Mouse (Mus musculus): ENCODE data around the gene Crip2. TPM values are rescaled to one million over a fixed set of nuclear protein-coding genes. Genes with fewer than 3 reads are reported as not detected.

Gene Crip2
- total RNA-seq (2015; ENCODE audit: low replicate concordance) (22.7 and 54.1 TPM in 2 replicates), total RNA-seq (2017; ENCODE audit: low replicate concordance) (16.0 and 29.5 TPM in 2 replicates)

- ATAC-seq (replicated peaks; ENCODE audit: low FRiP score, poor library complexity, severe bottlenecking), result peak; percentile 75
Observed at GRCm38 (mm10) chr12:113139908-113140615, at the start of gene Crip2. Gene Crip2, plus strand, starts transcription at chr12:113140236.

DNA sequence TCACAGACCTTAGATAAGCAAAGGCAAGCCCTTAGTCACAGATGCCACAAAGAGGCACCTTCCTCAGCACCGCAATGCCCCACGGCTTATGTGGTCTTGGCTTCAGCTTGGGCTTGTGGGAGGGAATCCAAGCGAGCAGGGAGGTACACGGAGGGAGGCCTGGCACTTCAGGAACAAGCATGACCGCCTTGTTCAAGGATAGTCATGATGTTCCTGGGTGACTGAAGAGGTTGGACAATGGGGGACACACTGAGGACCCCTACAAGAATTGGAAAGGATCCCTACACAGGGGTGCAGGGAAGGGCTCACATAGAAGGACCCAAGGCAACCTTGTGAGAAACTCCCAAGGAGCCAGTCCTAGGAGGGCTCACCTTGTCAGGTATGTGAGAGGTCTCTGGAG is 43.0 kb upstream of the Crip2 start:
- no peak for ATAC-seq (replicated peaks; ENCODE audit: low FRiP score, poor library complexity, severe bottlenecking)

GRCm38 (mm10) chr12:113097749-113098281 is 42.2 kb upstream of the Crip2 start, which contains the start of gene Mta1:
Gene Mta1, plus strand, starts transcription at chr12:113098278.
- ATAC-seq (replicated peaks; ENCODE audit: low FRiP score, poor library complexity, severe bottlenecking), result peak; percentile 63; the same call in 1 of the 2 replicates

DNA sequence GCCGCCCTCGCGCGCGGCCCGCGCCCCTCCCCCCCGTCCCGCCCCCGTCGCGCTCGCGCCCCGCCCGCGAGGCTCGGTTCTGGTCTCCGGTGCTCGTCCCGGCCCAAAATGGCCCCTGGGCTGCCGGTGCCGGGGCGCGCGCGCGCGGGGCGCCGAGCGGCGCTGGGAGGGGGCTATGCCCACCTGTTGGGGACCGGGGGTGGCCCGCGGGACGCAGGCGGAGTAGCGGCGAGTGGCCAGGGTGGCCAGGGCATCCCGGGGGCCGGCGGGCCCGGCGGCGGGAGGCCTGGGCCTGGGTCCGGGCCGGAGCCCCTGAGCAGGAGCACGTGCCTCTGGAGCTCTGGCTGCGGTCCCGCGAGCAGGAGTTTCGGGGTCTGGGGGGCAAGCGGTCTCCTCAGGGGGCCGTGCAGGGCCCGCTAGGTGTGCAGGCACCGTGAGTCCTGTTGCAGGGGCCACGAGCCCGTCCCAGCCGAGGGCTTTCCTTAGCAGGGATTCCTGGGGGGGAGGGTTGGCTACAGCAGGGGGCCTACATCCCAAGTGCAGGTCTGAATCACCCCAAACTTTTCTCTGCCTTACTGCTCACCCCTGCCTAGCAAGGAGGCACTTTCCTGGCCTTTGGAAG is 41.4 kb upstream of the Crip2 start:
- 0 out of 2 replicates have a peak, but pooled peaks have one; percentile 16 for ATAC-seq (replicated peaks; ENCODE audit: low FRiP score, poor library complexity, severe bottlenecking)

DNA sequence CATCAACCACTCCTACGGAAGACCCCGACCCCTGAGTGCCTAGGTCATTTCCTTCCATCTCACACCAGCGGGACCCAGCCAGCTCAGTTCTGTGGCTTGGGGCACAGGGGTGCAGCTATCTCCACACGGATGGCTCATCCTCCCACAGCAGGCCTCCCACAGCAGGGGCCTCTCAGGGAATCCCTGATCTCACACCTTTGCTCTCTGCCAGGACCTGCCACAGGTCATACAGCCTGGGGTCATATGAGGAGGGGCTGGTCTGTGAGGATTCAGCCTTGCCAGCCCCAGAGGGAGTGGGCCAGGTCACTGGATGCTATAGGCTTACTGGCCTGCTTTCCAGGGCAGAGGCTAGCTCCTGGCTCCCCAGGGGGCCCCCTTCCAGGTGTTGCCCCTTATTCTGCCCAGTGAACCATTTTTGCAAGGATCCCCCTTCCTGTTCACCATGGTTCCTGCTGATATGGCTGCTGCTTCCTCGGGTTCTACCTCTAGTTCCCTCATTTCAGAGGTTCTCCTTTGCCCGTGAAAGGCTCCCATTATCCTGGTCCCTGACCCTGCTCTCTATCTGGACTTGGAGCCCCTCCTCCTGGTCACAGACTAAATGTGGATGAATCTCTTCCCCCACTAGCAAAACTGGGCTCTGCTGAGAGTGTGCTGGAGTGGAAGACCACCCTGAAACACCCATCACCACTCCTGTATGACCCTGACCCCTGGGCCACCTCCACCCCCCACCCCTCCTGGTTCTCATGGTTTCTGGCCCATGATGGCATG is 40.4 kb upstream of the Crip2 start:
- no peak for ATAC-seq (replicated peaks; ENCODE audit: low FRiP score, poor library complexity, severe bottlenecking)

- no peak for ATAC-seq (replicated peaks; ENCODE audit: low FRiP score, poor library complexity, severe bottlenecking)
Observed at GRCm38 (mm10) chr12:113100448-113101076, 39.5 kb upstream of the Crip2 start.

DNA sequence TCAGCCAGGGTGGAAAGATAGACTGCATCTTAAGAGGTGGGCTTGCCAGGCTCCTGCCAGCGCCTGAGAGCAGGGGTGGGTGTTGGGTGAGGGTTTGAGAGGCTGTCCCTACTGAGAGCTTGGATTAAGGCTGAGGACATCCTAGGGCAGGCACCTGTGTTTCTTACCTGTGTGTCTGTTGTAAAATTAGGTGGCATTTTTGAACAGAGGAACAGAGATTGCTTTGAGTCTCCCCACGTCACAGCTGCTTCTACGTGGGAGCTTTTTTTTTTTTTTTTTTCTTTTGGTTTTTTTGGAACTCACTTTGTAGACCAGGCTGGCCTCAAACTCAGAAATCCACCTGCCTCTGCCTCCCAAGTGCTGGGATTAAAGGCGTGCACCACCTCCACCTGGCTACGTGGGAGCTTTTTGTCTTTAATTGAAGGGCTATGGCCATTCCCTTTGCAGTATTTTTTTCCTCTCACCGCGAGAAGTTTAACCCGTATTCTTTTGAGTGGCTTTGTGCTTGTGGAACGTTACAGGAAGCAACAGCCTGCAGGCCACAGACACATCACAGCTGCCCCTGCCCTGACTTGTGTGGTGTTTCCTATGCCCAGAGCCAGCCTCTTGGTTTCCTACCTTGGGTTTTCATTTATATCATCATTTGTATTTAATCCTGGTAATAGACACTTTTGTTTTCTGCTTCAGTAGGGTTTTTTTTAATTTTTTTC is 38.6 kb upstream of the Crip2 start:
- no peak for ATAC-seq (replicated peaks; ENCODE audit: low FRiP score, poor library complexity, severe bottlenecking)

DNA sequence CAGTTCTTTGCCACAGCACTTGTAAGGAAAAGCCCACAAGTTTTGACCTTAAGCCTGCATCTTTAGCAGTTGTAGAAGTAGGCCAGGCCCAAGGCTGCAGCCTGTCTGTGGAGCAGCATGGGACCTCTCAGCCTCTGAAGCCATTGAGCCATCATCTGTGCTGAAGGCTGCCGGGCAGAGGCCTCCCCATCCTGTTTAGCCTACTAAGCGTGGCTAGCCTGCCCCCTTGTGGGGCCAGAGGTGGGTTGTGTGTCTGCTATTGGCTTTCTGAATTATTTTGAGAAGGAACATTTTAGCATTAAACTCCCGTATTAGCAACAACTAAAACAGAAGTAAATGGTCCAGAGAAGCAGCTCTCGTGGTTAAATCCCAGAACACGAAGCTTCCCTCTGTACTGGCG is 37.6 kb upstream of the Crip2 start:
- ATAC-seq (replicated peaks; ENCODE audit: low FRiP score, poor library complexity, severe bottlenecking), result 0 out of 2 replicates have a peak, but pooled peaks have one; percentile 44

DNA sequence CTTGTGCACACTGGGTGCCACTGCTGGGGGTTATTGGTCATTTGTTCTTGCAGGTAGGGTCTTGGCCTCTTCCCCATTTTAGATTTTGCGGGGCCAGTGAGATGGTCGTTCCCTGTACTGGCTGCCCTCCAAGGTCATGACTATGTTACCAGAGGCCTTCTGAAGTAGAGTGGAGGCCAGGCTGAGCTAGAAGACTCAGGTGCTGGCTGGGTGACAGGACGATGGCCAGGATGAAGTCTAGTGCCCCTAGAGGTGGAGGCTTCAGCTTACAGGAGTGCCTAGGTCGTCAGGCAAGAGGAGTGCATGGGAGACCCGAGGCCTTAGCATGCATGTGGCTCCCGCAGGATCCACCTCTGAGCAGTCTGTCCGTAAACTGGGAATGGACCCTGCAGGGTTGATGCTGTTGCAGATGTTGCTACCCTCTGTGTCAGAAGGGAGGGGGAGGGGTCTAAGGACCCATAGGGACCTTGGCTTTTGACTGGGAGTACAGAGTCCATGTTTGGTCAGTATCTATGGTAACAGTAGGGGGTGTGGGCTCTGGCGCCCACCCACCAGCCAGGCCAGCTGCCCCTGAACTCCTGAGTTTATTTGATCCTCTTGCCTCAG is 36.1 kb upstream of the Crip2 start:
- 0 out of 2 replicates have a peak, but pooled peaks have one; percentile 30 for ATAC-seq (replicated peaks; ENCODE audit: low FRiP score, poor library complexity, severe bottlenecking)

- ATAC-seq (replicated peaks; ENCODE audit: low FRiP score, poor library complexity, severe bottlenecking), result no peak
Observed at GRCm38 (mm10) chr12:113106386-113106785, 33.6 kb upstream of the Crip2 start.

DNA sequence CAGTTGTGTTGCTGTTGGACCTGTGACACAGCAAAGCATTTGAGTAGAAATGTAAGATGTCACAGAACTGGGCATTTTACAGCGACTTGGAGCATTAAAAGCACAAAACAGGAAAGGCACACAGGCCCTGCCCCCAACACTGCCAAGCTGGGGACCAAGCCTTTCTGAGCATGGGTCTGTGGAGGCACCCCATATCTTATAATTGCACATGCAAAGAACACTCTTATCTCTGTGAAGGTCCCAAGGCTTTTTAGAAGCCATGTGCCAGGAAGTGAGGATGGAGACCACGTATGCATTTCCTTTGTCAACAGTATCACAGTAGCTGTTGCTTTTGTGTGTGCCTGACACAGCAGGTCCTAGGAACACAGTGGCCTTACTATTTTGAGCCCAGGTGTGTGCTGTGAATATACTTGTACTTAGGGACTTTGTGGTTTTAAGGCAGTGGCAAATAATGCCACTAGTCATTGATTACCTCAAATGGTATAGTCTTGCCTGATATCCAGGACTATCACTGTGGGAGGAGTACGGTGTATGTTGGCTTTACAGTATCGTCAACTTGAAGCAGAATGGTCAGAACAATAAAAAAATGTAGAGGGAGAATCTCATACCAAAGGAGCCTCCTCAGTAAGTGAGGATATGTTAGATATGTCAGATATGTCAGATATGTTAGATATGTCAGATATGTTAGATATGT is 32.5 kb upstream of the Crip2 start:
- ATAC-seq (replicated peaks; ENCODE audit: low FRiP score, poor library complexity, severe bottlenecking), result peak; percentile 88

- no peak for ATAC-seq (replicated peaks; ENCODE audit: low FRiP score, poor library complexity, severe bottlenecking)
Observed at GRCm38 (mm10) chr12:113108528-113109283, 31.3 kb upstream of the Crip2 start.

DNA sequence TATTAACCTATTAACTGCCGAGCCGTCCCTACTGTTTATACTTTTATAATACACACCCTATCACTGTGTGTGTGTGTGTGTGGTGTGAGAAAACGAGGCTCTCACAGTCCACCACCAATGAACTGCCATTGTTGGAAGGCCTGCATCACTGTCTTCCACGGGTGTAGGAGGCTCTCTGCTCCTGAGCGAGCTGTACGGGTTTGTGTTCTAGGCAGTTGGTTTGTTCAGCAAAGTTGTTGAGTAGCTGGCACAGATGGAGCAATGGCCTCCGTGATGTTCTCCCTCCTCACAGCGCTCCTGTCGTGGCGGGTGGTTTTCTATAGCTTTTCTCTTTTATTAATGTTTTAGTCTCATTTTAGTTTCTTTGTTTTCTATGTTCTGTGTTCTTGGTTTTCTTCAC is 30.2 kb upstream of the Crip2 start:
- no peak for ATAC-seq (replicated peaks; ENCODE audit: low FRiP score, poor library complexity, severe bottlenecking)

DNA sequence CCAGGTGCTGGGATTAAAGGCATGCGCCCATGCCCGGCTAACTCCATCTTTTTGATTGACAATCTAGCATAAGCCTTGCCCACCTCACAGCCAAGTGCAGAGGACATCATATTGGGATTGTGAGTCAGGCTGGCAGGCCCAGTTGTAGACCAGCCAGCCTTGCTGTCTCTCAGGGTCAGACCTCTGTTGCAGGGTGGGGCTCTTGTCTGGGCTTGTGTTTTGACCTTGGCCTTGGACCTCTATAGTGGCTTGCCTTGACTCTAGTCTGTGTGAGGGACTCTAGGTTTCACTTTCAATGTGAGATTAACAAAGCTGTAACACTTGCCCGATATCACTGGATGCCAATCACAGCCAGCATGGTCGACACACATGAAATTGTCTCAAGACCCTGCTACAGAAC is 25.9 kb upstream of the Crip2 start:
- ATAC-seq (replicated peaks; ENCODE audit: low FRiP score, poor library complexity, severe bottlenecking), result no peak

DNA sequence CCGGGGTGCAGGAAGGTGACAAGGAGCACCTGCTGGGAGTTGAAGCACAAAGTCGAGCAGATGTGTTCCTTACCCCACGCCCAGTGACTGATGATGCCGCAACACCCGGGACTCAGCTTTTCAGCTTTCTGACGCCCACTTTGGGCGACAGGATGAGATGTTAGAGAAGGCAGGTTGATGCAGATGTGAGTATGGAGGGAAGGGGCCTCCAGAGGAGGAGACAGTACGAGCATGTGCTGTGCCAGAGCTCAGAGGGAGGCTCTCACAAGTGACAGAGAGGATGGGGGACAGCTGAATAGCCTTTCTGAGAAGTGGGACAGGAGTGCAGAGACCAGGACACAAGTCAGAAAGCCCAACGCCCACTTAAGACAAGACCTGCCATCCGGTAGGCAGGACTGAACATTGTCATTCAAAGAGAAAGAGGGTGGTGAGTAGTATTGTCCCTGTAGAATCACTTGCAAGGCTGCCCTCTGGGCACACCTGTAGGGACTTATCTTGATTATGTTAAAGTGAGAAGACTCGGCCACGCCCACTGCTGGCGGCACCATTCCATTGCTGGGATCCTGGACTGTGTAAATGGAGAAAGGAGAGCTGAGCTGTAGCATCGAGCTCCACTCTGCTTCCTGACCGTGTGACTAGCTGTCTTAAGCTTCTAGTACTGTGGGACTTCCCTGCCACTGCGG is 25.0 kb upstream of the Crip2 start:
- no peak for ATAC-seq (replicated peaks; ENCODE audit: low FRiP score, poor library complexity, severe bottlenecking)

GRCm38 (mm10) chr12:113119516-113120410 is 20.3 kb upstream of the Crip2 start:
- peak; percentile 81 for ATAC-seq (replicated peaks; ENCODE audit: low FRiP score, poor library complexity, severe bottlenecking)

Data from erythroid progenitor cell, adult 5-6 weeks (primary cell).